Mouse (Mus musculus) ovary, adult 2 months (tissue): ENCODE results near the gene Tspyl2. TPM values are rescaled to one million over a fixed set of nuclear protein-coding genes. Genes with fewer than 3 reads are reported as not detected.

Source experiments
- polyA plus RNA-seq: library from polyadenylated mRNA; depleted of rRNA; stranded (reverse); fragments of >200 nt; gene quantifications from 2 replicates; pipeline ENCODE4 v1.2.3, GENCODE M21; 2012; rRNA removed

Gene Tspyl2
- 43.2 and 47.5 TPM in 2 replicates for polyA plus RNA-seq

DNA sequence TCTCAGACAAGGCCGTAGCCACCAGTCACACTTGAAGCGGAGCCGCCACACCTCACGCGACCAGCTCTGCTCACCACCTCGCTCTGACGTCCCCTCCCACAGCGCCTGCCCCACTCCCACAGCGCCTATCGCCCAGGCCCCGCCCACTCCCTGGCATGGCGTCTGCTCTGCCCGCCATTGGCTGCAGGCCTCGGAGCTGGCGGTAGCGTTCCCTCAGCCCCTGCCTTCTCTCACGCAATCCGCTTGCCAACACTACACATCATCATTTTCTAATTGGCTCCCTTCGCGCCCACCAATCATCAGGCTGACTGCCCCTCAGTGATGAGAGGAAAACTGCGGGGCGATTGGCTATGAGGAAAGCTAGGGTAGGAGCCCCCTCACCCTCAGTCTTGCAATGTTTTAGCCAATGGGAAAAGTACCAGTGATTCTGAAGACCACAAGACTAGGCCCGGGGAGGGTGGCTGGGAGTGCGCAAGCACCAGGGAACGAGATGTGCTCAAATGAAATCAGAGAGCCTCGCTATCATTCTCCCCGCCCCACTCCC is at the start of gene Tspyl2:
Gene Tspyl2 (minus strand): TSS at position 68 of the 544 bp plus-strand sequence.

GRCm38 (mm10) chrX:152368397-152369273 is 26.4 kb upstream of the Tspyl2 start, which contains the start of gene Gpr173:
TSS of gene Gpr173 (minus strand) at chrX:152368704.

DNA sequence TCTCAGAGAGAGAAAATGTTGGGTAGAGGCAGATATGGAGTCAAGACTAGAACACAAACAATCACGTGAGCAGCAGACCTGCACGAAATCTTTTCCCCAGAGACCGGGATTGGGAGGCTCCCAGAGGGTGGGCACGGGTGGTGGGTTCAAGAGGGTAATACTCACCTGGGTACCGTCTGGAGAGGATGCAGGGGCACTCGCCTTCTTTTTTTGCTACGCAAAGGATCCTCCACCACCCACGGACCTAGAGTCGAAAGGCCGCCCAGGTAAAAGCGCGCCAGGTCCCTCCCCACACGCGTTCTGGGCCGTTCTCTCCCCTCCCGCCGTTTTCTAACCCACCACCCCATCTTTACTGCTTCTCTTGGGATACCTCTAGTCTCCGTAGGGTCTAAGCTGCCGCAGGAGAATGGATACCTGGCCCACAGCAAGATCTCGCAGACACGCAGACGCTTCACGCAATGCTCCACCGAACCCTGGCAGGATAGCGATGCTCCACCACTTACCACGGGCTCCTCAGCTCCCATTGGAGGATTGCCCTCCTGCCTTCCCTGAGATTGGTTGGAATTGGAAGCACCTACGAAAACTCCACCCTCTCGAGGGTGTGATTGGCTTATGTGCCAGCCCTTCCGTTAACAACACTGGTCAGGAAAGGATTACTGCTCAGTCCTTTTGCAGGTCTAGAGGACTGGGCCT is 15.1 kb downstream of the Tspyl2 start, which contains the start of gene Kantr:
Gene Kantr (minus strand): TSS at position 500 of the 693 bp plus-strand sequence.

Other genes starting within 250 kb of the Tspyl2 start
- gene Iqsec2, start 198.2 kb downstream of the Tspyl2 start, polyA plus RNA-seq: 9.7 and 11.4 TPM in 2 replicates
- 87.7 and 102 TPM in 2 replicates for gene Kdm5c, start 109.4 kb downstream of the Tspyl2 start, polyA plus RNA-seq
- 6.3 and 7.7 TPM in 2 replicates for gene Kantr, start 14.9 kb downstream of the Tspyl2 start, polyA plus RNA-seq
- 9.3 and 11.4 TPM in 2 replicates for gene Gpr173, start 26.3 kb upstream of the Tspyl2 start, polyA plus RNA-seq
- not detected in 2 replicates for gene Cldn34a, start 220.9 kb upstream of the Tspyl2 start, polyA plus RNA-seq